Mouse (Mus musculus) CD4-positive, CD25-positive, alpha-beta regulatory T cell (primary cell): ENCODE results near the gene Kbtbd6. TPM values are rescaled to one million over a fixed set of nuclear protein-coding genes. Genes with fewer than 3 reads are reported as not detected.

Experiments used
- polyA plus RNA-seq: library from polyadenylated mRNA; unstranded; fragments of 100-300 nt; shearing (Covaris generic); gene quantifications from one replicate; pipeline ENCODE4 v1.2.1, GENCODE M21; 2017

Gene Kbtbd6
- polyA plus RNA-seq: not detected

GRCm38 (mm10) chr14:79451681-79452590 lies at the start of gene Kbtbd6:
TSS of gene Kbtbd6 (plus strand) at chr14:79451835.

GRCm38 (mm10) chr14:79425979-79426729 lies 25.5 kb upstream of the Kbtbd6 start, which contains the start of gene Kbtbd7:
TSS of gene Kbtbd7 (plus strand) at chr14:79426511.

GRCm38 (mm10) chr14:79480624-79481338 lies 29.1 kb downstream of the Kbtbd6 start, which contains the start of gene Elf1:
TSS of gene Elf1 (plus strand) at chr14:79481194.

GRCm38 (mm10) chr14:79481339-79482151 lies 29.9 kb downstream of the Kbtbd6 start, which contains the start of gene Wbp4:
TSS of gene Wbp4 (minus strand) at chr14:79481520.

Other genes starting within 250 kb of the Kbtbd6 start
- gene Zfp957, start 204.5 kb upstream of the Kbtbd6 start, polyA plus RNA-seq: 0.32 TPM
- gene Rgcc, start 150.2 kb upstream of the Kbtbd6 start, polyA plus RNA-seq: 33.5 TPM
- gene Naa16, start 61.1 kb upstream of the Kbtbd6 start, polyA plus RNA-seq: 65.6 TPM
- 4.6 TPM for gene Mtrf1, start 54.1 kb upstream of the Kbtbd6 start, polyA plus RNA-seq
- 5.5 TPM for gene Kbtbd7, start 25.3 kb upstream of the Kbtbd6 start, polyA plus RNA-seq
- 175 TPM for gene Elf1, start 29.4 kb downstream of the Kbtbd6 start, polyA plus RNA-seq
- gene Wbp4, start 29.7 kb downstream of the Kbtbd6 start, polyA plus RNA-seq: 47.0 TPM
- 98.9 TPM for gene Sugt1, start 135.9 kb downstream of the Kbtbd6 start, polyA plus RNA-seq
- not detected for gene Cnmd, start 210.3 kb downstream of the Kbtbd6 start, polyA plus RNA-seq